Mouse (Mus musculus) intestine, embryonic 15.5 days (tissue): ENCODE data around the gene Tagln3. TPM values are rescaled to one million over a fixed set of nuclear protein-coding genes. Genes with fewer than 3 reads are reported as not detected.

Source experiments
- ATAC-seq: fragments of 200-750 bp; cut with Nextera tagmentation; 2 replicates; pipeline ENCODE4 v1.8.0; 2017; ENCODE audit warnings: moderate TSS enrichment, moderate library complexity
- H3K27ac ChIP-seq: fragments of 300-500 bp; sonication (generic); 2 replicates; pipeline ENCODE4 v1.5.1; 2015; ENCODE audit warnings: mild to moderate bottlenecking, inconsistent platforms
- H3K27me3 ChIP-seq: fragments of 300-500 bp; sonication (generic); replicated peaks from 2 replicates; pipeline ENCODE4 v1.6.1; 2015; ENCODE audit warnings: inconsistent platforms
- H3K36me3 ChIP-seq: fragments of 300-500 bp; sonication (generic); 2 replicates; pipeline ENCODE4 v1.6.1; 2015; ENCODE audit warnings: inconsistent platforms
- H3K4me1 ChIP-seq: fragments of 300-500 bp; sonication (generic); replicated peaks from 2 replicates; pipeline ENCODE4 v1.6.1; 2015; ENCODE audit warnings: inconsistent platforms
- H3K4me2 ChIP-seq: fragments of 300-500 bp; sonication (generic); replicated peaks from 2 replicates; pipeline ENCODE4 v1.6.1; 2015; ENCODE audit warnings: mild to moderate bottlenecking, inconsistent platforms
- H3K4me3 ChIP-seq: fragments of 300-500 bp; sonication (generic); replicated peaks from 2 replicates; pipeline ENCODE4 v1.5.1; 2015; ENCODE audit warnings: inconsistent platforms
- H3K9ac ChIP-seq: fragments of 300-500 bp; sonication (generic); 2 replicates; pipeline ENCODE4 v1.6.1; 2015; ENCODE audit warnings: inconsistent platforms
- H3K9me3 ChIP-seq: fragments of 300-500 bp; sonication (generic); 2 replicates; pipeline ENCODE4 v1.6.1; 2016; ENCODE audit warnings: inconsistent platforms
- WGBS: fragments of 180-500 bp; shearing (Covaris S2); methylation state at CpG from one replicate; pipeline ENCODE4 v1.1.7; 2015; 5-methylcytosine and 5-hydroxymethylcytosine counted together
- polyA plus RNA-seq: library from polyadenylated mRNA; unstranded; fragments of >200 nt; fragmentation: Nextera tagmentation; extraction: Ambion mirVana; gene quantifications from 2 replicates; pipeline ENCODE4 v1.2.1, GENCODE M21; 2015

The Tagln3 gene
- polyA plus RNA-seq, 1 experiment from 2014 or later = 28.0 TPM

GRCm38 (mm10) chr16:45713878-45714277 lies 10.5 kb downstream of the Tagln3 start:
- no peaks in the 10 kb centered on the region for H3K27me3 ChIP-seq
- no peak overlapping the region for H3K4me3 ChIP-seq
- no peak overlapping the region for H3K9ac ChIP-seq
- H3K9me3 ChIP-seq = no peaks in the 10 kb centered on the region
- no peaks in the 10 kb centered on the region for H3K4me1 ChIP-seq
- no peak overlapping the region for H3K4me2 ChIP-seq
- no peak overlapping the region for H3K27ac ChIP-seq
- 56% methylated on average over 1 of the region's 1 CpGs for WGBS
- ATAC-seq = no peak
- no peaks in the 10 kb centered on the region for H3K36me3 ChIP-seq

- H3K4me1 ChIP-seq = no peaks in the 10 kb centered on the region
- 82% methylated on average over 5 of the region's 5 CpGs for WGBS
- no peaks in the 10 kb centered on the region for H3K27me3 ChIP-seq
- H3K4me2 ChIP-seq = no peak overlapping the region
- H3K36me3 ChIP-seq = no peaks in the 10 kb centered on the region
- no peaks in the 10 kb centered on the region for H3K9me3 ChIP-seq
- H3K9ac ChIP-seq = no peak overlapping the region
- no peak for ATAC-seq
- H3K27ac ChIP-seq = no peak overlapping the region
- H3K4me3 ChIP-seq = no peak overlapping the region
Measured at GRCm38 (mm10) chr16:45713261-45713660, 11.1 kb downstream of the Tagln3 start.

- H3K27ac ChIP-seq = no peak overlapping the region
- no peak overlapping the region for H3K4me3 ChIP-seq
- no peak overlapping the region for H3K4me2 ChIP-seq
- no peaks in the 10 kb centered on the region for H3K27me3 ChIP-seq
- 76% methylated on average over 7 of the region's 7 CpGs for WGBS
- no peaks in the 10 kb centered on the region for H3K9me3 ChIP-seq
- H3K9ac ChIP-seq = no peak overlapping the region
- no peaks in the 10 kb centered on the region for H3K36me3 ChIP-seq
- ATAC-seq = no peak
- no peaks in the 10 kb centered on the region for H3K4me1 ChIP-seq
Measured at GRCm38 (mm10) chr16:45711263-45711662, 13.1 kb downstream of the Tagln3 start.

GRCm38 (mm10) chr16:45699301-45699700 lies 25.1 kb downstream of the Tagln3 start:
- WGBS = 35% methylated on average over 5 of the region's 5 CpGs
- no peak overlapping the region for H3K4me2 ChIP-seq
- no peaks in the 10 kb centered on the region for H3K4me1 ChIP-seq
- no peak overlapping the region for H3K27ac ChIP-seq
- H3K4me3 ChIP-seq = no peak overlapping the region
- no peak overlapping the region for H3K9ac ChIP-seq
- no peak for ATAC-seq
- H3K9me3 ChIP-seq = no peaks in the 10 kb centered on the region
- no peaks in the 10 kb centered on the region for H3K27me3 ChIP-seq
- H3K36me3 ChIP-seq = no peaks in the 10 kb centered on the region

- Histone ChIP-seq H3K9ac (no peak overlapping the region), H3K27ac (no peak overlapping the region), H3K36me3 (no peaks in the 10 kb centered on the region), H3K4me2 (no peak overlapping the region), H3K27me3 (no peaks in the 10 kb centered on the region), H3K4me3 (no peak overlapping the region), H3K9me3 (no peaks in the 10 kb centered on the region), H3K4me1 (no peaks in the 10 kb centered on the region)
- WGBS = 82% methylated on average over 6 of the region's 6 CpGs
- no peak for ATAC-seq
Measured at GRCm38 (mm10) chr16:45697996-45698395, 26.4 kb downstream of the Tagln3 start.

- WGBS = 76% methylated on average over 9 of the region's 9 CpGs
- Histone ChIP-seq H3K4me3 (no peak overlapping the region), H3K27ac (no peak overlapping the region), H3K4me1 (no peaks in the 10 kb centered on the region), H3K27me3 (no peaks in the 10 kb centered on the region), H3K36me3 (no peaks in the 10 kb centered on the region), H3K9ac (no peak overlapping the region), H3K4me2 (no peak overlapping the region), H3K9me3 (no peaks in the 10 kb centered on the region)
- no peak for ATAC-seq
Measured at GRCm38 (mm10) chr16:45695445-45696160, 28.8 kb downstream of the Tagln3 start.

- Histone ChIP-seq H3K4me2 (no peak within 1 kb of the TSS), H3K27ac (no peak within 1 kb of the TSS), H3K9ac (no peak within 1 kb of the TSS), H3K36me3 (no peaks in the 10 kb centered on the region), H3K4me1 (no peaks in the 10 kb centered on the region), H3K27me3 (no peaks in the 10 kb centered on the region), H3K9me3 (no peaks in the 10 kb centered on the region), H3K4me3 (no peak within 1 kb of the TSS)
- no peak for ATAC-seq
- 72% methylated on average over 10 of the region's 10 CpGs for WGBS
Measured at GRCm38 (mm10) chr16:45693558-45693957, 30.9 kb downstream of the Tagln3 start, which contains the start of gene Tmprss7. Tmprss7 (minus strand) TSS chr16:45693658.

GRCm38 (mm10) chr16:45692851-45693250 lies 31.6 kb downstream of the Tagln3 start:
- no peak overlapping the region for H3K4me3 ChIP-seq

GRCm38 (mm10) chr16:45690178-45690577 lies 34.2 kb downstream of the Tagln3 start:
- Histone ChIP-seq H3K9me3 (no peaks in the 10 kb centered on the region), H3K4me1 (no peaks in the 10 kb centered on the region), H3K4me2 (no peak overlapping the region), H3K27me3 (no peaks in the 10 kb centered on the region), H3K36me3 (no peaks in the 10 kb centered on the region), H3K9ac (no peak overlapping the region), H3K27ac (no peak overlapping the region), H3K4me3 (no peak overlapping the region)
- 24% methylated on average over 4 of the region's 4 CpGs for WGBS
- ATAC-seq = no peak

More at GRCm38 (mm10) chr16:45692851-45693250, 31.6 kb downstream of the Tagln3 start:
- no peak overlapping the region for H3K4me2 ChIP-seq
- H3K27me3 ChIP-seq = no peaks in the 10 kb centered on the region
- no peak overlapping the region for H3K27ac ChIP-seq
- H3K36me3 ChIP-seq = no peaks in the 10 kb centered on the region
- no peaks in the 10 kb centered on the region for H3K4me1 ChIP-seq
- 77% methylated on average over 3 of the region's 3 CpGs for WGBS
- no peak for ATAC-seq
- H3K9me3 ChIP-seq = no peaks in the 10 kb centered on the region
- H3K9ac ChIP-seq = no peak overlapping the region

- Histone ChIP-seq H3K9me3 (no peaks in the 10 kb centered on the region), H3K27ac (no peak overlapping the region), H3K9ac (no peak overlapping the region), H3K4me3 (no peak overlapping the region), H3K4me1 (no peaks in the 10 kb centered on the region), H3K27me3 (no peaks in the 10 kb centered on the region), H3K36me3 (no peaks in the 10 kb centered on the region), H3K4me2 (no peak overlapping the region)
- WGBS = 82% methylated on average over 3 of the region's 3 CpGs
- ATAC-seq = no peak
Measured at GRCm38 (mm10) chr16:45686833-45687232, 37.6 kb downstream of the Tagln3 start.

GRCm38 (mm10) chr16:45685295-45685694 lies 39.1 kb downstream of the Tagln3 start:
- H3K4me2 ChIP-seq = no peak overlapping the region
- no peak for ATAC-seq
- H3K9me3 ChIP-seq = no peaks in the 10 kb centered on the region
- H3K27ac ChIP-seq = no peak overlapping the region
- no peak overlapping the region for H3K9ac ChIP-seq
- H3K4me1 ChIP-seq = no peaks in the 10 kb centered on the region
- H3K27me3 ChIP-seq = no peaks in the 10 kb centered on the region
- H3K36me3 ChIP-seq = no peaks in the 10 kb centered on the region
- 71% methylated on average over 3 of the region's 3 CpGs for WGBS
- no peak overlapping the region for H3K4me3 ChIP-seq

- no peak for ATAC-seq
- 13% methylated on average over 8 of the region's 8 CpGs for WGBS
- no peaks in the 10 kb centered on the region for H3K36me3 ChIP-seq
- H3K27me3 ChIP-seq = no peaks in the 10 kb centered on the region
- H3K27ac ChIP-seq = no peak overlapping the region
- no peaks in the 10 kb centered on the region for H3K9me3 ChIP-seq
- no peak overlapping the region for H3K4me2 ChIP-seq
- no peak overlapping the region for H3K4me3 ChIP-seq
- H3K9ac ChIP-seq = no peak overlapping the region
- no peaks in the 10 kb centered on the region for H3K4me1 ChIP-seq
Measured at GRCm38 (mm10) chr16:45684815-45685214, 39.6 kb downstream of the Tagln3 start.

GRCm38 (mm10) chr16:45676462-45676861 lies 47.9 kb downstream of the Tagln3 start:
- no peak overlapping the region for H3K27ac ChIP-seq
- no peak for ATAC-seq
- no peaks in the 10 kb centered on the region for H3K4me1 ChIP-seq
- H3K36me3 ChIP-seq = no peaks in the 10 kb centered on the region
- no peaks in the 10 kb centered on the region for H3K9me3 ChIP-seq
- no peaks in the 10 kb centered on the region for H3K27me3 ChIP-seq
- H3K9ac ChIP-seq = no peak overlapping the region
- 22% methylated on average over 1 of the region's 1 CpGs for WGBS
- no peak overlapping the region for H3K4me2 ChIP-seq
- H3K4me3 ChIP-seq = no peak overlapping the region
